Mouse (Mus musculus): Measurements from ENCODE around the gene Tspan14.
A peak's percentile ranks its signal among the peaks of the same experiment; 100 is the strongest.

Gene Tspan14

GRCm38 (mm10) chr14:40975127-40975721 lies 8.6 kb upstream of the Tspan14 start:
- DNase-seq (ENCODE audit: low spot score) = peak; percentile 90

DNA sequence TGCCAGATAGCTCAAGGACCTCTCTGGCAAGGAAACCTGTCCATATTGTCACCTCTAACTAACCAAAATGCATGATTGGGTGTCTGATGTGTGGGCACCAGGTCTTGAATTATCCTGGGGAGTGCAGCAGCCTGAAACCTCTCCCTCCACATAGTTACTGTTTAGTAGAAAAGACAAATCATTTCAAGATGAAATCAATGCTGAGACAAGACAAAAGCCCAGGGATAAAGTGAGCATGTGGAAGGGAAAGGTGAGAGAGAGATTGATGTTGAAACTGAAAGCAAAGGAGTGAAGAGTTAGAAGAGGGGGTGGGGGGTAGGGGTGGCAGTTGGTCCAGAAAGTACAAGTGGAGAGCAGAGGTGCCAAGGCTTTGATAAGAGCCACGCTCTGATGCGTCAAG lies 1.4 kb upstream of the Tspan14 start:
- DNase-seq (ENCODE audit: low spot score) = no peak

- DNase-seq (ENCODE audit: low spot score) = no peak
Observed at GRCm38 (mm10) chr14:40967598-40967900, 942 bp upstream of the Tspan14 start.

DNA sequence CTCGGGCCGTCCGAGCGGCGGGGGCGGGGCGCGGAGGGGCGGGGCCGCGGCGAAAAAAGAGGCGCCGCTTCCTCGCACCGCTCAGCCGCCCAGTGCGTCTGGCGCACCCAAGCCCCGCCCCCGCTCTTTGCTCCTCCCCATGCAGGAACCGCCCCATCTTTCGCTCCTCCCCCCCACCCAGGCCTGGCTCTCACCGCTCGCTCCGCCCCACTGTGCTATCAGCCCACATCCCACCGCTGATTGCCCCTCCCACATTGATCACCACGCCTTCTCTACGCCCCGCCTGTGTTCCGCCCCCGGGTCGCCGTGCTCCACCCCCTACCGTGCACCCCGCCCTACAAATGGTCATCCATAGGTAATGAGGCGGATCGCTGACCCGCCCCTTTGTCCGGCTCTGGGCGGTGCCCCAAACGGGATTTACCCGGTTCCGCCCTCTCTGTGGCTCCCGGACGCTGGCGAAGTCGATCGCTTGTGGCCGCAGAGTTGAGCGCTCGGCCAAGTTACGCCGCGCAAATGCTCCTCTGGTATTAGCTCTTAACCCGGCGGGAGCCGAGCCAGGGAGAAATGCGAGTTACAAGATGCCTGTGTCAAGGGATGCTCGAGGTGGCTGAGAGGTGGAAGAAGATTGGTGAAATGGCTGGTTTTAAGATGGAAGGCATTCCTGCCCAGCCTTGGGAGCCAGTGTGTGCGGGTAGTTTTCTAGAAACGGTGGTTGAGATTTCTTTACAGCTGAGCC lies 423 bp upstream of the Tspan14 start:
- DNase-seq (ENCODE audit: low spot score) = peak; percentile 92

- no peak for DNase-seq (ENCODE audit: low spot score)
Observed at GRCm38 (mm10) chr14:40965507-40966356, 875 bp downstream of the Tspan14 start.

DNA sequence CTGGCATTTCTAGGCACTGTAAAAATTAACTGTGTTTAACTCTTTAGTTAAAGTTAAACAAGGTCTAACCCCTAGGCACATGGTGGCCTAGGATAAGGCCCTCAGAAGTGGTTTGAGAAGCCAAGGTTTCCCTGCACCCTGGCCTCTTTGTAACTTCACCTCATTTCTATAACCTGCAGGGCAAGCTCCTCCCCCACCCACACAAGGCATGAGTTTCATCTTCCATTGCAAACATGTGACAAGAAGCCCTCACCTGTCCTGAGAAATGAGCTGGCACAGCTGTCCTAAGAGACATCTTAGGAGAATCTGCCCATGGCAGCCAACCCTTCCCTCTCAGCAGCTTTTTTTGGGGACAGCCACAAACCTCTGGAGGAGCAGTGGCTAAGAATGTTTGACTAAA lies 1.7 kb downstream of the Tspan14 start:
- no peak for DNase-seq (ENCODE audit: low spot score)

- no peak for DNase-seq (ENCODE audit: low spot score)
Observed at GRCm38 (mm10) chr14:40964214-40964610, 2.4 kb downstream of the Tspan14 start.

GRCm38 (mm10) chr14:40963501-40964213 lies 3.0 kb downstream of the Tspan14 start:
- no peak for DNase-seq (ENCODE audit: low spot score)

GRCm38 (mm10) chr14:40962365-40963290 lies 4.0 kb downstream of the Tspan14 start:
- DNase-seq (ENCODE audit: low spot score) = no peak

- no peak for DNase-seq (ENCODE audit: low spot score)
Observed at GRCm38 (mm10) chr14:40960237-40960636, 6.4 kb downstream of the Tspan14 start.

- no peak for DNase-seq (ENCODE audit: low spot score)
Observed at GRCm38 (mm10) chr14:40959586-40959985, 7.0 kb downstream of the Tspan14 start.

GRCm38 (mm10) chr14:40958986-40959381 lies 7.6 kb downstream of the Tspan14 start:
- no peak for DNase-seq (ENCODE audit: low spot score)

GRCm38 (mm10) chr14:40958083-40958985 lies 8.3 kb downstream of the Tspan14 start:
- DNase-seq (ENCODE audit: low spot score) = no peak

DNA sequence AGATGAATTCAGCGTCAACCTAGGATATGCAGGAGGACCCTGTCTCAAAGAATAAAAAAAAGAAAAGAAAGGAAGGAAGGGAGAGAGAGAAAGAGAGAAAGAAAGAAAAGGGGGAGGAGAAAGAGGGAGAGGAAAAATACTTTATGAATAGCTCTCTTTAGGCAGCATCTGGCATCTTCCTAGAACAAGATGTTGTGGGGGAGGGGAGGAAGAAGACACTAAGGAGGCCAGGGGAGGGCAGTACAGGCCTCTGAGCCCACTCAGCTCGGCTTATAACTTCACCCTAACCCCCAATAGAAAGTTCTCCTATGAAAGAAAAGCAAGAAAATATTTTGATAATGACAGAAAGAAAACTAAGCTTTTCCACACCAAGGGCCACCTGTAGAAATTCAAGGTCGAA lies 9.0 kb downstream of the Tspan14 start:
- no peak for DNase-seq (ENCODE audit: low spot score)

DNA sequence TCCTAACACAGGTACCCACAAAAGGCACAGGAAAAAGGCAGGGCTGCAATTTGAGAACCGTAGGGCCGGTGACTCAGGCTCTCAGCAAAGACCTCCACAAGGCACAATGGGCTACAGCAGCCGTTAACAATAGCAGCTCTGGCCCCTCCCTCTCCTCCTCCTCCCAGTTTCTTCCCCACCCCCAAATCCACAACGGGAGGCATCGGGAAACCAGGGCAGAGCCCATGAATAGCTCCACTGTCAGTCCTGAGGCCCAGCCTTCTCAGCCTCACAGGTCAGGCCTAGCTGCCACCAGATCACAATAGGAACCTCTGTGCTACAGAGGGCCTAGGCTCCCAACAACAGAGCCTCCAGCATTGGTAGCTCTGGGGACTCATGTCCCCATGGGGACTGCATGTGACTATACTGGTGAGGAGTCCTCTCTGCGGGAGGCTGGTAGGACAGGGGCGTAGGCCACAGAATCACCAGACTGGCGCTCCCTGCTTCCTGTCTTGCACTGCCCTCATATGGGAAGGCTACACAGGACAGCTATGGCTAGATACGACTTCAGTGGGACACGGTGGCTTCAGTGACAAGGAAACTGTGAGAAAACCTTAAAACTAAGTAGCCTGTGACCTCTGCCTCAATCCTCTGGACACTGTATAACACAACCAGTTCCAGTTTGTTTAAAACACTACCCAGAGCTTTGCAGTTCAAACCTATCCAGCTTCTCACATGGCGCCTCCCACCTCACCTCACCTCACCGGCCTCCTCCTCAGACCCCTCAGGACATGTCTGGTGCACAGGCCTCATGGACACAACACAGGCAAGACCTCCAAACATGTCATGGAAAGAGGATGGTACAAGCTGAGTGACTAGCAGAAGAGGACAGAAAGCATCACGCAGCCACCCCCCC lies 10.1 kb downstream of the Tspan14 start:
- peak; percentile 63 for DNase-seq (ENCODE audit: low spot score)

DNA sequence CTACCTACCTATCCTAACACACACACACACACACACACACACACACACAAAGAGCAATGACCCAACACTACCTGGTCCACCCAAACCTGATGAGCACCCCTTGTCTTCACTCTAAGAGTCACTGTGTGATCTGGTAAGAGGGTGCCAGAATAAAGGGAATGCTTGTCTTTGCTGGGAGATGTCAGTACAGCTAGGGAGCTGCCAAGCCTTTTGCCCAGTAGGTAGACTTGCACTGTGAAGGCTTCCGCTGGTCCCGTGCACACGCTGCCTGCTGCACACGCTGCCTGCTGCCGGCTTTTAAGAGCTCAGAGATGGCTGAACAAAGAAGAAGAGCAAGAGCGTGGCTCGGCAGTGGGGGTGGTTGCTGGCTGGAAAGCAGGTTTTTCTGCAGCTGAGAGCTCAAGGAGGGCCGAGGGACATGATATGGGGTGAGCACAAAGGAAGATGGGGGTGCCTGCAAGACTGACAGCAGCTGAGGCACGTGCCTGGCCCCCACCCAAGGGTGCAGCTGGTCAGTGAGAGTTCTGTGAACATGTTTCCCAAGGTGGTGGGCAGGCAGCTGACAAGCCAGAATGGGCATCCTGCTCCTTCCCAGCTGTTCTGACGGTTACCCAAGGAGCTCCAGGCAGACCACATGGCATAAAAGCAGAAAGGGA lies 10.9 kb downstream of the Tspan14 start:
- peak; percentile 75 for DNase-seq (ENCODE audit: low spot score)

- no peak for DNase-seq (ENCODE audit: low spot score)
Observed at GRCm38 (mm10) chr14:40955146-40955545, 11.5 kb downstream of the Tspan14 start.

DNA sequence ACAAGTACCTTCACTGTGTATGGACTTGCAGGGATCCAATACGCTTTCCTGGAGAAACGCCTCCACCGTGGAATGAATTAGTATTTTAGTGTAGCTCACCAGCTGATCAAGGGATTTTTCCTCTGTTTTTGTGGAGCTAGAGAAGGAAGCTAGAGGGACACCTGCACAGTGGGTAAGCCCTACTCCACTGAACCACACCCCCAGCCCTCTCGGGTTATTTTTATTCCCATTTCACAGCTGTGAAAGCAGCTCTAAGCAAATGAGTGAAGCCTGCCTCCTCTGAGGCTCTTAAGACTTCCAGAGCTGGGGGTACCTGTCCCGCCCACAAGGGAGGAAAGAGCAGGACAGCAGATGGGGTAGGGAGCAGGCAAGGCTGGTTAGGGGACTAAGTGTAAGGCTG lies 13.2 kb downstream of the Tspan14 start:
- no peak for DNase-seq (ENCODE audit: low spot score)

DNA sequence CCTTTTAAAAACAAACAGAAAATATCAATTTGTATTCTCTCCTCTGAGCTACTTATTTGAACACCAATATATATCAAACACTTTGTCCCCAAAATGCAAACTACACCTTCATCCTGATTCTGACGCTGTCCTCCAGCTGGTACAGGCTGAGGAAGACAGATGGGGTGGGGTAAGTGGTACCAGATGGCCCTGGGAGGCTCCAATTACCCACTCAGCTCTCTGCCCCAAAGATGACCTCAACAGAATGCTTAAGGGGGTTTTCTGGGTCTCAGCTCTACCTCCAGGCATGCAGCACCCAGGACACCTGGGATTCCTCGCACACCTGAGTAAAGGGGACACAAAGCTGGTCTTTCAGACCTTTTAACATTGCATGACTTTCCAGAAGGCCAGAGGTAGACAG lies 13.9 kb downstream of the Tspan14 start:
- no peak for DNase-seq (ENCODE audit: low spot score)
